Mouse (Mus musculus) layer of hippocampus, adult 11-12 months (tissue): Measurements from ENCODE around the gene Skap2.

ENCODE experiments used
- DNase-seq: peaks from one replicate; pipeline ENCODE4 v3.0.0; 2022; ENCODE audit warnings: low spot score

The Skap2 gene

DNA sequence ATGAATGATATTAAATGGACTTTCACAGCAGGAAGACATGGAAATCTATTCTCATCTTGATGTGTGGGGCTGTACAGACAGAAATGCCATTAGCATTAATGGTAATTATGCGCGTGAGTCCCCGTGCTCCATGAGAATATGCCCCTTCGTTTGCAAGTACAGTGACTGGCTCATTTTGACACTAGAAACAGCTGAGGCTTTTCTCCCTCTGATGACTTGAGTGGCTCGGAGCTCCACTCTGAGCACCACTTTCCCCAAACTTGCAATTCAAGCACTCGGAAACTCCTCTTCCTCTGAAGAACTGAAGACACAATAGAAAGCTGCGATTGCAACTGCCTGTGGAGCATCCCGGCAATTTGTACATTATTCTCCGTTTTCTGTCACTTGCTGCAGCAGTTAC, 169.3 kb downstream of the Skap2 start:
- DNase-seq: no peak

DNA sequence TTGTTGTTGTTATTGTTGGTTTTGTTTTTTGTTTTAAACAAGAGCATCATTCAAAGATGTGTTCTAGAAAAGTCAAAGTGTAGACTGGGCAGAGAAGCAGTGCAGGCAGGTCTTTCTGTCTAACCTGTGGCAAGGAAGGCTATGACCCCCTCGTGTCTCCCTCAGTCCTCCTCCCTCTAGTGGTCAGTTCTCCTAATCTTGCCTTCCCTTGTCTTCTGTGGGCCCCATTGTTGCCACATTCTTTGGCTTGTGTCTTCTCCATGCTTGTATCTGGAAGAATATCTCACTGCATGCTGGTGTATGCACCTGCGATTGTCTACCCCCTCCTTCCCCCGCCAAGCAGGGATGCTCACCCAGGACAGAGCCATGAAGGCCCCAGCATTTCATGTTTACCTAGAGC, 174.2 kb downstream of the Skap2 start:
- DNase-seq: no peak

DNA sequence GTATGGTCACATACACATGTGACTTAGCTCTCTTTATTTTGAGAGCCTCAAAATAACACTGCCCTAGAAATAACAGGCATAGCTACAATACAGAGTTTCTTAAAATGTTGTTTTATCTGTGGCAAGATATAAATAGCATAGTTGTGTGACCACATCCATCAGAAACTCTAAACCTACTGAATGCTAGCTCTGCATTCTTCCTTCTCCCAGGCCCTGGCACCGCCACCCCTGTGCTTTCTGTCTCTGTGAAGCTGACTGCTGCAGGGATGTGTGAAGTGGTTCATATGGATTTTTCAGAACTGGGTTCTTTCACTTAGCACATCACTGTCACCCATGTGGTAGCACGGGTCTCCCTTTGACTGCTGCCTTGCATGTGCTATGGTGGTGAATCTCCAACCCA, 179.0 kb downstream of the Skap2 start:
- DNase-seq: no peak

DNA sequence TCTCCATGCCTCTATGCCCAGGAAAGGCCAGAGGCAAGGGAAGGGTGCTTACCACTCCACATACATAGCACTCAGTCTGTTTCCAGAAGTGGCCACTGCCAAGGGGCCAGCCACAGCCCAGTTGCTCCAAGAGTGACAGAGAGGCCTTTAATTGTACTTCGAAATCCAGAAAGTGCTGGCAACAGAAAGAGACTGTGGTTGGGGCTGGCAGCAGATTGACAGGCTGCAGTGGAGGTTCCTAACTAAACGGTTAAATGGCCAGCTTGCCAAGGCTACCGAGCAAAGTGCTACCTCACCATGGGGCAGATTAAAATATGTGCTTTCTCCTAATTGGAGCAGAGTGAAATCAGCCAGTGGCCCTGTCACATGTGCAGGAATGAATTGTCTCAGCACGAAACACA, 186.7 kb downstream of the Skap2 start:
- DNase-seq: no peak

DNA sequence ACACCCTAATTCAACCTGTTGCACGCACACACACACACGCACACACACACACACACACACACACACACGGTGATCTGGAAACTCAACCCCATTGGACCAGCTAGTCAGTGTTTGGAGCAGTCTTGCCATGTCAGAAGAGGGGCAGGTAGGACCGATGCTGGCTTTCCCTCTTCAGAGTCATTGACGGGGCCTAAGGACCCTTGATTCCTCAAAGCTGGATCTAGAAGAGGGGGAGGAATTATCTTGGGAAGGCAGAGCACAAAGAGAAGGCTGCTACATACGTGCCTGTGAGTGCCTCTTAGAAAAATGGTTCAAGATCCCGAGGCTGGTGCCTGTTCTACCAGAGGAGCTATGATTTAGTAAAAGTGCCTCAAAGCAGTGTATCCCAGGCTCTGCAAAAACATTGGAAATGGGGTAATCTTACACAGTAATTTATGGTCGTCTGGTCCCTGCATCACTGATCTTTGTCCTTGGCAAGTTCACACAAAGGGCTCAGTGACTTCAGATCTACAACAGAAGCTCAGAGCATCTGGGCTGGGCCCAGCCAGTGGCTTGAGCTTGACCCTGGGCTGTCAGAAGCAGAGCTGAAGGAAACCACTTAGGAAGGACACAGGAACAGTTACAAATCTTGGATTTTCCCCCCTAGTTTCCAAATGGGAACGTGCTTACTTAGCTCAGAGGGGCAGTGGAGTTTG, 188.1 kb downstream of the Skap2 start:
- no peak for DNase-seq

DNA sequence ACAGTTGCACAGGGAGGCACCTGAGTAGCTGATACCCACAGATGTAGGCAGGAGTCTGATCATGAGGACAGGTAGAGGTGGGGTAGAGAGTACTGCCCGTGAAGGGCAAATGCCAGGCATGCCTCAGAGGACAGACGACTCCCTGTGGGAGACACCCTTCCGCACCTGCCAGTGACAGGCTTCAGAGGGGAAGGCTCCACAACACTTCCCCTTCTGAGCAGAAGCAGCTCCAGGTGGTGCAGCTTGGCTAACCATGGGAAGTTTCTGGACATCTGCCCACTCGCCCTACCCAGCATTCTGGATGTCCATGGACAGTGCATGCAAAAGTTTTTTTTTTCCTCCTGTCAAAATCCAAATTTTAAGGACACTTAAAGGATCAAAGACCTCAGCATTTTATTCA, 190.3 kb downstream of the Skap2 start:
- no peak for DNase-seq

DNA sequence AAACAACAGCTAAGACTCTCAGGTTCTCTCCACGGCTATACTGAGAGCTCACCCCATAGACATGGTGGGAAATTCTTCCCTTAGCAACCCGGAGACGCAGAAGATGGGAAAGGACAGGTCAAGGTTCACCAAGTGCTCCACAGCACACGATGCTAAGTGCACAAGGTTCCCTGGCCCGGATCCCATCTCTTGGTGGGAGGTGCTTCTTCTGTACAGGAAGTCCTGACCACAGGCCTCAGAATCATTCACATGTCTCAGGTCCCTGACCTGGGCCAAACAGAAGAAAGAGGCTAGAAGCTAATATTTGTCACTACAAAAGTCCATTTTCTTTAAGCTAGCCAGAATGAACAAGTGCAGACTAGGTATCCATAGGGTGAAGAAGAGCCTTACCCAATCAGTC, 191.5 kb downstream of the Skap2 start:
- no peak for DNase-seq

DNA sequence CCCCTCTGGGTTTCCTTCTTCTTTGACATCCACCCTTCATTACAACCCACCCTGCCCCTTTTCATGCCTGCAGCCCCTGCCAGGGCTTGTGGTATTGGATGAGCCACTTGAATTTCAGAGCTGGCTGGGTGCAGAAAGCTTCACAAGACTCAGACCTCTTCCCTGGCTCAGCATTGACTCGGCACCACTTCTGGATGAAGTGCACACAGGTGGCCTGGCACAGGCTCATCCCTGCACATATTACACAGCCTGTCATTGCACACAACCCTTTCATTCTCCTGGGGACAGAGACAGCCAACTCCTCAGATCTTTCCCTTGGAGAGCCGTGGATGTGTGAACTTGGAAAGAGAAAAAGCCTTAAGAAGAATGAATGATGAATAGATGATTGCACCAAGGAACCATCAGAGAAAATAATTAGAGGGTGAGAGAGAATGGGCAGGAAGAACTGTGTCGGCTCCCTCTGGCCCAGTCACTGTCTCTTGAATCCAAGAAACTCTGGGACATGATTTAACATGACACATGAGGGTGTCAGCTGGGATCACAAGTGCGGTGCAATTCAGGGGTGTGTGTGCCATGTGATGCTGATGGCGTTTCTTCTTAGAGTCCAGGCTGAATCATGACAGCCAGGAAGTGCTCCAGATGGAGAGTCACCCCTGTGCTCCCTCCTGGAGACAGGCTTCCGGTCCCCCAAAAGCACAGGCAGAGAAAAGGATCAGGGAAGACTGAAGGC, 195.3 kb downstream of the Skap2 start:
- DNase-seq: no peak

DNA sequence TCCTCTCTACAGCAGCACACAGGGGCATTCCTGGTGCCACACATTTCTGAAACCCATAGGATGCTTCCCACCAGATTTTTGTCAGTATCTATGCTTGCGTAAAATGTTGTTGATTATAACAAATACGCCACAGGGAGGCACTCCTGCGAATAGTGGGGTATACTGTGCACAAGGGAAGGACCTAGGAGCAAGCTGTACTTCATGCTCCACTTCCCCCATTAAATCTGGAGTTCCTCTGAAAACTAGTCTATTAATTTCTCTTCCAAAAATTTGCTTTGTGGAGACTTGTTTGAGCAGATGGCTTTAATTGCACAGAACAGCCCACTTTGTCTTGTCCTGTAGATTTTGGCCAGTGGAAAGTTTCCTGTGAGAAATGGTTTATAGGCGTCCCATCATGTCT, 201.4 kb downstream of the Skap2 start:
- no peak for DNase-seq

DNA sequence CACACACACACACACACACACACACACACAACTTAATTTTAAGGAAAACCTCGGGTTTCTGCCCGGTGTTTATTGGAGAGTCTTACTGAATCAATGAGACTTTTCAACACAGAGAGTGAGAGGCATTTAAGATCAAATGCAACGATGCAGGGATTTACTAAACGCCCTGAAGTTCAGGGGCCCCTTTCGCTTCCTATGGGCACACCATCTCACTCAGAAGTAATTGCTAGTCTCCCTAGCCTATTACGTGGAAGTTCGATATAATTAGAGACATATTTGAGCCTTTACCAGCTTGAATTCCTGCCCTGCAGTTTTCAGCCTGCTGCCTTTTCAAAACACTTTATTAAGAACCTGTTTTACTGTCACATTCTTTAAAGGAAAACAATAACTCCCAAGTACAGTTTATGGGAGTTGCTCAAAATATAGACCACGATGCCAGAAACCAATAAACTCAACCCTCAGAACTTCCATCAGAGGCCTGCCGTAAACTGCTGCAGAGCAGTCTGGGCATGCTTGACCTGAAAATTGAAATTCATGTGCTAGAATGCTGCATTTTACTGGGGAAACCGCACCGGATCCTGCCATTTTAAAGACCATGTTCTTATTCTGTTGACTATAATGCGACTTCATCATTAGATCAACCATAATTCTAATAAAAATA, 203.1 kb downstream of the Skap2 start:
- DNase-seq: no peak

DNA sequence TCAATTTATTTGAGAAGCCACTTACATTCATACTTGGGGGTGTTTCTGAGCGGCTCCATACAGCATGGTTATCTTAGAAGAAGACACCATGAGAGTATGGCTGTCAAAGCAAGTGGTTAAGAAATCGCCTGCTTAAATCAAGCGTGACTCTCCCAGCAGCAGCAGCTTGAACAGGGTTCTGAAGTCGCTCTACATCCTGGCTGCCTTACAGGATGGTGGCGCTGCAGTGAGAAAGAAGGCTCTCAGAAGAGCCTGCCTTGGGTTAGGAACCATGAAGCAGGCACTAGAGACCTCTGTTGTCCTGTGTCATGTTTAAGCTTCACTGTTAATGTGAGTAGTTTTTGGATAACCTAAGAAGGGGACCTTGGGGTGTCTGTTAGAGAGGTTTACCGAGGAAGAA, 204.3 kb downstream of the Skap2 start:
- no peak for DNase-seq
